Mouse (Mus musculus) gastrocnemius, adult 2 months (tissue): ENCODE data around the gene Gm42417. TPM values are rescaled to one million over a fixed set of nuclear protein-coding genes. Genes with fewer than 3 reads are reported as not detected.

Experiments
- DNase-seq: peaks from one replicate; pipeline ENCODE4 v3.0.0; 2022
- H3K27ac ChIP-seq: fragments of 200-600 bp; 2 replicates; pipeline ENCODE4 v1.8.1; 2022; ENCODE audit warnings: mild to moderate bottlenecking
- H3K4me3 ChIP-seq: fragments of 200-600 bp; 2 replicates; pipeline ENCODE4 v1.8.1; 2022; ENCODE audit warnings: mild to moderate bottlenecking, moderate library complexity
- CTCF ChIP-seq: fragments of 200-600 bp; IDR thresholded peaks from 2 replicates; pipeline ENCODE4 v1.8.1; 2022; ENCODE audit warnings: antibody characterized with exemption, mild to moderate bottlenecking, moderate library complexity
- intact Hi-C: fragments of 180-260 bp; cut with DNase I; formaldehyde crosslinking; loops from one replicate; pipeline ENCODE4 v1.15.1; 2025
- total RNA-seq, 2 experiments: library from RNA; stranded (reverse); gene quantifications; 2 replicates each; pipeline ENCODE4 v1.2.3; 2021

The Gm42417 gene
- total RNA-seq, 2 experiments from 2014 or later, result 819 to 1,877 TPM

DNA sequence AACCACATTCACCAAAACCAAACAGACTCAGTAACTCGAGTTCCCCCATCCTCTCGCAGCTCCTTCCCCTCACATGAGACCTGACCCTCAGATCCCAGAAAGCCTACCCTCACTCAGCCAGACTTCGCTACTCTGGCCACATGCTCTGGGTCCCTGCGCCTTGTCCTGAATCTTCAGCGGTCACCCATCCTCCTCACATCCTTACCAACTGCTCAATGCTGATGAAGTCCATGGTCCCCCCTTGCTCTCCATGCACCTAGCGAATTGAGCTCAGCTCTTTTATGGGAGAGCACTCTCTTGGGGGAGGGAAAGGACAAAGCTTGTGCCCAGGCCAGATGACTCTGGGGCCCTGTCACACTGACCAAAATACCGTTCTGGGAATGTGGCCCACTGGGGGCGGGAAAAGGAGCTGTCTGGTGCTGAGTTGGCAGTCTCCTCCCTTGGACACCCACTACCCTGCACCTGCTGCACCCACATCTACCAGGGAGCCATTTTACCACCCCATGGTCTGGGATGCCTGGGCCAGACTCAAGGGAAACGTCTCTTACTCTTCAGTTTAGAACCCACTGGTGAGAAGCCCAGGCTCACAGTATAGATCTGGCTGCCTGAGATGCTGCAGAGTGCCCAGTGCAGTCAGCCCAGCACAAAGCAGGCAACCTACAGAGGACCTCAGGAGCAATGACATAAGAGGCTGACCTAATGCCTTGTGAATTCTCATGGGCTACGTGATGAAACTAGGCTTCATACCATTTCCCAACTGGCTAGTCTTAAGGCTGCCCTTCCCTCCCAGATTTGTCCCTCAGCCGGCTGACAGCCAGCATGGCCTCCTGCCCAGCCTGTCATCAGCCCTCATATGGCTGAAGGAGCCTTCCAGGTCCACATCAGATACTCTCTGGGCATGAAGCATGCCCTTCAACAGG, 3.5 kb downstream of the Gm42417 start:
- H3K4me3 ChIP-seq, result peak overlapping the region; percentile 74
- peak overlapping the region; percentile 91 for H3K27ac ChIP-seq
- no peak for TF ChIP-seq CTCF
- intact Hi-C loops, result no loop called here
- DNase-seq, result peak; percentile 94

DNA sequence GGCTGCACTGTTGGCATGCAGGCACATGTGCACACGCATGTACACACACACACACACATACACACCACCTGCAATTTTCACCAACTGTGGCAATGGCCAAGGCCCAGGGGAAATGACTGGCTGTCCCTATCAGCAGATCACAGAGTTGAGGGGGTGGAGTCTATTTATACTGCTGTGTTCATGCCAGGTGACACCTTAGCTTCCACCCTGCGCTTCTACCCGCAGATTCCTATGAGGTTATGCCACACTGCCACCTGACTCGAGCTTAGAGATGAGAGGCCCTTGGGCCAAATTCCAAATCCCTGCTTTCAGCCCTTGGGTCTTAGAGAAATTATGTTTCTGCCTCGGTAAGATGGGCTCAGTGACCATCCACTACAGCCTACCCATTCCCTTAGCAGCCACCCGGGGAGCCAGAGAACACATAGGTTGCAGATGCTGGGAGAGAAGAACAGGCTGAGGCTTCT, 4.6 kb downstream of the Gm42417 start:
- intact Hi-C loops, result no loop called here
- Histone ChIP-seq H3K4me3 (peak overlapping the region; percentile 74), H3K27ac (peak overlapping the region; percentile 91)
- TF ChIP-seq CTCF, result peak; percentile 35
- peak; percentile 79 for DNase-seq

DNA sequence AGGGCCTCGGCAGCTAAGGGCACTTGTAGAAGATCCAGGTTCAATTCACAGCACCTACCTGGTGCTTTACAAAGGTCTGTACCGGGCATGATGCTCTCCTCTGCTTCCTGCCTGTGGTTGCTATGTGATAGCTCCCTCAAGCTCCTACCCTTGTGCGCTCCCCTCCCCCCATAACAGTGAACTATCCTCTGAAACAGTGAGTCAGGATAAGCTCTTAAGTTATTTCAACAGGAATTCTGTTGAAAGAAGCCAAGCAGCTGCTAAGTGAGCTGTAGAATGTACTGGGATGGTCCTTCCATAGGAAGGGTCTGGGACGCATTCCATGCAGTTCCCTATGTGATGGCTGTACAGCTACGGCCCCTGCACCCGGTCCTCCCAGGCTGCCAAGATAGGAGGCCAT, 5.7 kb downstream of the Gm42417 start:
- intact Hi-C loops, result no loop called here
- DNase-seq, result peak; percentile 59
- TF ChIP-seq CTCF, result no peak
- Histone ChIP-seq H3K4me3 (peak overlapping the region; percentile 74), H3K27ac (peak overlapping the region; percentile 91)

DNA sequence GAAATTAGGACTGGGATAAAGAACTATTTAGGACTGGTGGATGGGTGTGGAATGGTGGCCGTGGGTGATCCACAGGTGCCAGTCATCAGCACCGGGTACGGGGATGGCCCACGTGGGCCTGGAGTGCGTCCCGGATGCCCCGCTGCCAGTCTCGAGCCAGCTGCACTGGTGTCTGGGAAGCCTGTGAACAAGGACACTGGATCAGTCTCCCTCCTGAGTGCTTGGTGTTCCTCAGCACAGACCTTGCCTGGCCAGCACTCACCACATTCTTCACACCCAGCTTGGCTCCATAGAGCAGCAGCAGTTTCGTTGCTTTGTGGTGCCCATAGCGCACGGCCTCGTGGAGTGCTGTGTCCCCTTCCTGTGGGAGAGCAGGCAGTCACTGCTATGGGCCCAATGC, 7.8 kb downstream of the Gm42417 start:
- TF ChIP-seq CTCF, result no peak
- peak overlapping the region; percentile 91 for H3K27ac ChIP-seq
- peak; percentile 68 for DNase-seq

DNA sequence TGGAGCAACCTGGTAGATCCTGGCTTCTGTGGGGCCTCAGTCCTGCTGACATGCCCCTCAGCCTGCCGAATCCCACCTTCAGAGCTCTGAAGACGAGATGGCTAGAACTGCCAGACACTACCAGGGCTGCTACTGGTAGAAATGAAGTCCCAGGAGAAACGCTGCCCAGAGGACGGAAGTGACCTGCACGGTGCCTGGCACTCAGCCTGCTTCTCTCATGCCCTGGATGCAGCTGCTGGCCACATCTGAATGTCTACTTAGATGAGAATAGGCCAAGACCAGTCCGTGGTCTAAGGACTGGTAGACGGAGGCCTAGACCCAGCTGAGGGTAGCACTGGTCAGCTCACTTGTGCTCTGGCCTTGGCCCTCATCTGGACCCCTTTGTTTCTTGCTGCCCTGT, 8.3 kb downstream of the Gm42417 start:
- H3K4me3 ChIP-seq, result no peak overlapping the region
- DNase-seq, result peak; percentile 74
- intact Hi-C loops, result no loop called here
- no peak for TF ChIP-seq CTCF
- H3K27ac ChIP-seq, result peak overlapping the region; percentile 91

More for the DNA sequence above, 7.8 kb downstream of the Gm42417 start:
- no peak overlapping the region; the same call in 1 of the 2 replicates for H3K4me3 ChIP-seq
- intact Hi-C loops, result no loop called here

DNA sequence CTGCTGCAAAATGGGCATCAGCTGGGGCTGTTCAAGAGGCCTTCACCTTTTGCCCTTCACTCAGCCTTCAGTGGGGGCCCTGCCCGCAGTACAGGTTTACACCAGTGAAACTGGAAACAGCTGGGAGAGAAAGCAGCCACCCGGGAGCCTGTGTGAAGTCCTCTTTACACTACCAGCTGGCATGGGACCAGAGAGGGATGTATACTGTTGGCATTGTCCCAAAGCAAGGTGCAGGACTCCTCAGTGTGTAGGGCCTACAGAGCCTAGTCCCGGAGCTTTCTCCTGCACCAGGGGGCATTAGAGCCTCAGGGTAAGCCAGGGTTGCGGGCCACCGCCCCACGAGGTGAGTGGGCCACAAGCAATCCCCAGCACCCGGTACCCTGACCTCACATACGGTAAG, 8.7 kb downstream of the Gm42417 start:
- Histone ChIP-seq H3K4me3 (no peak overlapping the region), H3K27ac (peak overlapping the region; percentile 91)
- TF ChIP-seq CTCF, result no peak
- intact Hi-C loops, result no loop called here
- DNase-seq, result peak; percentile 61

- peak overlapping the region; percentile 91 for H3K27ac ChIP-seq
- no peak for TF ChIP-seq CTCF
- peak; percentile 54 for DNase-seq
- intact Hi-C loops, result no loop called here
- H3K4me3 ChIP-seq, result no peak overlapping the region
Observed at GRCm38 (mm10) chr1:36529875-36530274, 9.4 kb downstream of the Gm42417 start.

- intact Hi-C loops, result no loop called here
- no peak overlapping the region for H3K4me3 ChIP-seq
- DNase-seq, result peak; percentile 50
Observed at GRCm38 (mm10) chr1:36529274-36529673, 10.0 kb downstream of the Gm42417 start.

GRCm38 (mm10) chr1:36528351-36528750, 10.9 kb downstream of the Gm42417 start:
- Histone ChIP-seq H3K4me3 (no peak overlapping the region), H3K27ac (peak overlapping the region; percentile 72)
- TF ChIP-seq CTCF, result no peak
- intact Hi-C loops, result no loop called here
- peak; percentile 64 for DNase-seq

More at GRCm38 (mm10) chr1:36529274-36529673, 10.0 kb downstream of the Gm42417 start:
- H3K27ac ChIP-seq, result peak overlapping the region; percentile 91; the same call in 1 of the 2 replicates
- TF ChIP-seq CTCF, result no peak

DNA sequence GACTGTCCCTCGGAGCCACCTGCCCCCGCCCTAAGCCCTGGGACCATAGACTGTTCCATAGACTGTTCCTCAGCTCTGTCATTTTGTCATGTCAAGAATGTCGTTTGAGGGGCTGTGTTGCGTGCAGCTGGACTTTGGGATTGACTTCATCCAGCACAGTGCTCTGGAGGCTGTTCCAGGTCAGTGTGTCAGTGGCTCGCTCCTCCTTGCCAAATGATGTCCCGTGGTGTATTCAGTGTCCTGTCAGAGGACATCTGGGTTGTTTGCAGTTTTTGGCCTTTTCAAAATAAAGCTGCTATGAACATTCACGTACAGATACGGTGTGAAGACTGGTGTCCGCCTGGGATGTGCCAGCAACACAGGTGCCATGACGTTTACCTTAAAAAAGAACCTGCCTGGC, 12.3 kb downstream of the Gm42417 start:
- no peak for TF ChIP-seq CTCF
- DNase-seq, result peak; percentile 34
- Histone ChIP-seq H3K4me3 (no peak overlapping the region), H3K27ac (no peak overlapping the region)
- intact Hi-C loops, result no loop called here

GRCm38 (mm10) chr1:36525774-36526173, 13.5 kb downstream of the Gm42417 start:
- Histone ChIP-seq H3K27ac (no peak overlapping the region), H3K4me3 (no peak overlapping the region)
- intact Hi-C loops, result no loop called here
- DNase-seq, result peak; percentile 44
- no peak for TF ChIP-seq CTCF

DNA sequence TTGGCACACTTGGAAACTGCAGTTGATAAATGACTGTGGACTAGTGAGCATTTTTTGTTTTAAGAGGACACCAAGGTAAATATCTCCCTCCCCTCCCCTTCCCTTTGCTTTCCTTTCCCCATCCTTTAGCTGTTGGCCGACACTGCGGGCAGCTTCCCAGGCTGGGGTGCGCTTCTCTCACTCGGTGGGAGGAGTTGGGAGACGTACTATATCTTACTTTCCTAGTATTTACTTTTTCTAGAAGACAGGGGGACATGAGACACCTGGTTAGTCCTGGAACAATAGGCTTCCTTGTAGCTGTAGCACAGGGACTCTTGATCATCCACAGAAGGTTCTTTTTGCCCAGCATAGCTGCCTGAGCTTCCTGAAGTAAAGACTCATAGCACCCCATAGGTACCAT, 15.2 kb downstream of the Gm42417 start:
- peak overlapping the region; percentile 76 for H3K27ac ChIP-seq
- intact Hi-C loops, result no loop called here
- no peak for DNase-seq
- peak overlapping the region; percentile 40 for H3K4me3 ChIP-seq
- TF ChIP-seq CTCF, result no peak

DNA sequence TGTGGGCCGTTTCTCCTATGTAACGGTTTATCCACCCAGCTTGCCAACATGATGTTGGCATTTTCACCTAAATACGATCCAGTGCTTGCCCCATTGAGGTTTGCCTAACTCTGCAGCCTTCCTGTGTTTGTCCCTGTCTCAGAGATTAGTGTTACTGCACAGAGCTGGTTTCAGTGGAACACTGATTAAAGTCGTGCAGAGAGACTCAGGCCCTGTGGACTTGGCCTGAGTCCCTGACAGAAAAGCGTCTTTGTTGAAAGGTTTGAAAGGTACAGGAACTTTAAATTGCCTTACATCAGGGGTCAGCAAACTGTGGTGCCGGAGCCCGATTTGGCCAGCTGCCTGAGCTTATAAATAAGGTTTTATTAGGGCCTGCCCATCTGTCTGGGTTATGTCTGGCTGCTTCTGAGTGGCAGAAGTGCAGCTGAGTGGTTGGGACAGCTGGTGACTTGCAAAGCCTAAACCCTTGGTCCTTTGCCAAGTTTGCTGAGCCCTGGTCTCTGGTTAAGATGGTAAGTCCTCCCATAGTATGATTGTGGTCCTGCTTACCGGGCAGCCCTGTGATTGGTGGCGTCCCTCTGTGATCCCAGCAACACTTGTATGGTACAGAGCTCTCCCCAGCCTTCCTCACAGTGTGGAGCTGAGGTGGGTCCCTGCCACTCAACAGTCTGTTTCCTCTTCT, 15.8 kb downstream of the Gm42417 start:
- DNase-seq, result peak; percentile 76
- H3K27ac ChIP-seq, result peak overlapping the region; percentile 76
- no peak for TF ChIP-seq CTCF
- peak overlapping the region; percentile 40 for H3K4me3 ChIP-seq
- intact Hi-C loops, result no loop called here
